Mouse (Mus musculus) testis, adult 2 months (tissue): ENCODE measurements around the gene Itpr2. TPM values are rescaled to one million over a fixed set of nuclear protein-coding genes. Genes with fewer than 3 reads are reported as not detected.

Experiments
- H3K27ac ChIP-seq: fragments of 200-500 bp; 2 replicates; pipeline ENCODE4 v1.5.1; 2012; ENCODE audit warnings: low read depth, low read length; ENCODE audit not compliant: control insufficient read depth, insufficient read depth
- H3K27me3 ChIP-seq: fragments of 200-500 bp; 2 replicates; pipeline ENCODE4 v1.6.1; 2012; ENCODE audit warnings: mild to moderate bottlenecking, low read length, moderate library complexity; ENCODE audit not compliant: control insufficient read depth, insufficient read depth
- H3K36me3 ChIP-seq: fragments of 200-500 bp; 2 replicates; pipeline ENCODE4 v1.6.1; 2012; ENCODE audit warnings: mild to moderate bottlenecking, low read length; ENCODE audit not compliant: control insufficient read depth, insufficient read depth
- H3K4me1 ChIP-seq: fragments of 200-500 bp; 2 replicates; pipeline ENCODE4 v1.6.1; 2012; ENCODE audit warnings: low read length; ENCODE audit not compliant: control insufficient read depth, insufficient read depth
- H3K4me3 ChIP-seq: fragments of 200-500 bp; 2 replicates; pipeline ENCODE4 v1.5.1; 2012; ENCODE audit warnings: low read depth, mild to moderate bottlenecking, low read length, moderate library complexity, mixed read lengths; ENCODE audit not compliant: control insufficient read depth
- CTCF ChIP-seq: fragments of 200-500 bp; IDR thresholded peaks from 2 replicates; pipeline ENCODE4 v1.5.1; 2012; ENCODE audit warnings: low read depth, mild to moderate bottlenecking, inconsistent platforms, low read length, moderate library complexity; ENCODE audit not compliant: control insufficient read depth, insufficient read depth, insufficient replicate concordance
- POLR2A ChIP-seq: fragments of 200-500 bp; IDR thresholded peaks from 2 replicates; pipeline ENCODE4 v1.6.1; 2012; ENCODE audit warnings: low read depth, mild to moderate bottlenecking, inconsistent platforms, low read length, moderate library complexity; ENCODE audit not compliant: control insufficient read depth
- polyA plus RNA-seq: library from polyadenylated mRNA; depleted of rRNA; stranded (reverse); fragments of >200 nt; gene quantifications from 2 replicates; pipeline ENCODE4 v1.2.3, GENCODE M21; 2012

The Itpr2 gene
- polyA plus RNA-seq, 1 experiment: 6.9 TPM

- H3K27ac ChIP-seq: no peak overlapping the region
- no peaks in the 10 kb centered on the region for H3K4me1 ChIP-seq
- TF ChIP-seq POLR2A (no peak), CTCF (no peak)
- no peak overlapping the region for H3K4me3 ChIP-seq
- no peaks in the 10 kb centered on the region for H3K27me3 ChIP-seq
- H3K36me3 ChIP-seq: no peaks in the 10 kb centered on the region
Observed at GRCm38 (mm10) chr6:146331017-146331669, 170.9 kb downstream of the Itpr2 start.

GRCm38 (mm10) chr6:146329079-146329478 lies 172.9 kb downstream of the Itpr2 start:
- Histone ChIP-seq H3K27ac (no peak overlapping the region), H3K4me3 (no peak overlapping the region), H3K4me1 (no peaks in the 10 kb centered on the region), H3K36me3 (no peaks in the 10 kb centered on the region), H3K27me3 (no peaks in the 10 kb centered on the region)
- TF ChIP-seq POLR2A: no peak
- no peak for TF ChIP-seq CTCF

- Histone ChIP-seq H3K27me3 (no peaks in the 10 kb centered on the region), H3K27ac (no peak overlapping the region), H3K36me3 (no peaks in the 10 kb centered on the region), H3K4me1 (no peaks in the 10 kb centered on the region; the same call in 1 of the 2 replicates), H3K4me3 (no peak overlapping the region)
- TF ChIP-seq CTCF: no peak
- TF ChIP-seq POLR2A: no peak
Observed at GRCm38 (mm10) chr6:146326631-146327030, 175.4 kb downstream of the Itpr2 start.

GRCm38 (mm10) chr6:146324541-146325204 lies 177.3 kb downstream of the Itpr2 start:
- Histone ChIP-seq H3K4me3 (no peak overlapping the region), H3K4me1 (no peaks in the 10 kb centered on the region; the same call in 1 of the 2 replicates), H3K36me3 (no peaks in the 10 kb centered on the region), H3K27ac (no peak overlapping the region), H3K27me3 (no peaks in the 10 kb centered on the region)
- TF ChIP-seq POLR2A: no peak
- no peak for TF ChIP-seq CTCF

GRCm38 (mm10) chr6:146322555-146322954 lies 179.5 kb downstream of the Itpr2 start:
- H3K27ac ChIP-seq: no peak overlapping the region
- TF ChIP-seq CTCF (no peak), POLR2A (no peak)
- H3K4me1 ChIP-seq: no peaks in the 10 kb centered on the region; the same call in 1 of the 2 replicates
- H3K4me3 ChIP-seq: no peak overlapping the region
- H3K27me3 ChIP-seq: no peaks in the 10 kb centered on the region
- H3K36me3 ChIP-seq: no peaks in the 10 kb centered on the region

- Histone ChIP-seq H3K27ac (no peak overlapping the region), H3K4me3 (no peak overlapping the region), H3K4me1 (no peaks in the 10 kb centered on the region; the same call in 1 of the 2 replicates), H3K27me3 (no peaks in the 10 kb centered on the region), H3K36me3 (no peaks in the 10 kb centered on the region)
- TF ChIP-seq CTCF (no peak), POLR2A (no peak)
Observed at GRCm38 (mm10) chr6:146321951-146322350, 180.1 kb downstream of the Itpr2 start.

GRCm38 (mm10) chr6:146316415-146316814 lies 185.6 kb downstream of the Itpr2 start:
- no peaks in the 10 kb centered on the region for H3K27me3 ChIP-seq
- H3K4me3 ChIP-seq: no peak overlapping the region
- no peaks in the 10 kb centered on the region for H3K4me1 ChIP-seq
- no peak overlapping the region for H3K27ac ChIP-seq
- TF ChIP-seq CTCF (no peak), POLR2A (no peak)
- H3K36me3 ChIP-seq: no peaks in the 10 kb centered on the region
